Mouse (Mus musculus): ENCODE data around the gene E130309D02Rik. TPM values are rescaled to one million over a fixed set of nuclear protein-coding genes. Genes with fewer than 3 reads are reported as not detected.
A peak's percentile ranks its signal among the peaks of the same experiment; 100 is the strongest.

Gene E130309D02Rik
- polyA plus RNA-seq, 1 experiment = 22.3 TPM

DNA sequence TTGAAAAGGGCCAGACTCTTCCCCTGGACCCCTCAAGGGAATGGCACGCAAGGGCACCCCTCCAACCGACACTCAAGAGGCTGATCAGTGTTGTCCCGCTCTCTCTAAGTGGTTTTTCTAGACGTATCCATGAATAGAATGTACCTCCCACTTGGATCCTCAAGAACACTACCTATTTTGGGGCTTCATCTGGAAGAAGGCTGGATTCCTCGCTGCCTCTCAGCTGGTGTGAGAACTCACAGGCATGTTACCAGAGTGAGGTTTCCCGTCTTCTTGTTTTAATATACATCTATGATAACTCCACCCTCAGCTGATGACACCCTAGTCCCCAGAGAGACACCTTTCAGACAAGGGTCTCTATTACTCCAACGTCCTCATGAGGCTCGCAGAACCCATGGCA lies 53.5 kb downstream of the E130309D02Rik start:
- no peak overlapping the region for H3K9ac ChIP-seq (ENCODE audit: low read depth, poor library complexity, severe bottlenecking)
- H3K27me3 ChIP-seq (ENCODE audit: control insufficient read depth, insufficient read depth, low read length, poor library complexity, severe bottlenecking) = no peaks in the 10 kb centered on the region
- no peaks in the 10 kb centered on the region for H3K9me3 ChIP-seq (replicated peaks; ENCODE audit: control insufficient read depth, insufficient read depth, low read length, poor library complexity, severe bottlenecking)
- no peak overlapping the region for H3K4me3 ChIP-seq (ENCODE audit: low read depth, low read length)
- no peak overlapping the region for H3K27ac ChIP-seq (ENCODE audit: insufficient read depth, low read length)
- TF ChIP-seq EP300 (IDR thresholded peaks at IDR 0.05; ENCODE audit: insufficient read depth, low read depth, low read length) = no peak
- no peak for TF ChIP-seq CTCF (IDR thresholded peaks at IDR 0.05; ENCODE audit: low read depth, low read length)
- TF ChIP-seq POLR2A (IDR thresholded peaks at IDR 0.05; ENCODE audit: insufficient read depth, low read length) = no peak
- no peaks in the 10 kb centered on the region for H3K4me1 ChIP-seq (ENCODE audit: control insufficient read depth, insufficient read depth, low read length)
- no peaks in the 10 kb centered on the region for H3K36me3 ChIP-seq (ENCODE audit: control insufficient read depth, insufficient read depth, low read length, poor library complexity, severe bottlenecking)

DNA sequence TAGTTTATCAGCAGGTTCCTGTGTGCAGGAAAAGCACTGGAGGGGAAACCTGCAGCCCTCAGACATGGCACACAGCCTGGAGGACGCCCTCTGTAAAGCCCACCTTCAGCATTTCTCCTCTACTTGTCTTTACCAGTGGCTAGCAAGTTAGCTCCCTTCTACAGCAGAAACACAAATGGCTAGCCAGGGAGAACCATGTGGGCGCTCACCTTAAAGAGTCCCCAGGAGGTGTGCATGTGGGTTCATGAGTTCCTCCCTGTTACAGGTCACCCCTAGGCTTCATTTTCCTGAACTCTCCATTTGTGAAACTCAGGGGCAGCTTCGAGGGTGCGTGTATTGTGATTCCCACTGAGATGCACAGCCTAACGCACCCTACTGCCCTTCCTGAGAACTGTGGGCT lies 59.4 kb downstream of the E130309D02Rik start:
- TF ChIP-seq EP300 (IDR thresholded peaks at IDR 0.05; ENCODE audit: insufficient read depth, low read depth, low read length) = no peak
- no peak for TF ChIP-seq POLR2A (IDR thresholded peaks at IDR 0.05; ENCODE audit: insufficient read depth, low read length)
- no peak for TF ChIP-seq CTCF (IDR thresholded peaks at IDR 0.05; ENCODE audit: low read depth, low read length)
- no peak overlapping the region for H3K9ac ChIP-seq (ENCODE audit: low read depth, poor library complexity, severe bottlenecking)
- H3K36me3 ChIP-seq (ENCODE audit: control insufficient read depth, insufficient read depth, low read length, poor library complexity, severe bottlenecking) = no peaks in the 10 kb centered on the region
- no peak overlapping the region for H3K4me3 ChIP-seq (ENCODE audit: low read depth, low read length)
- no peaks in the 10 kb centered on the region for H3K4me1 ChIP-seq (ENCODE audit: control insufficient read depth, insufficient read depth, low read length)
- H3K27me3 ChIP-seq (ENCODE audit: control insufficient read depth, insufficient read depth, low read length, poor library complexity, severe bottlenecking) = peaks cover 14% of the 10 kb centered on the region
- no peaks in the 10 kb centered on the region for H3K9me3 ChIP-seq (replicated peaks; ENCODE audit: control insufficient read depth, insufficient read depth, low read length, poor library complexity, severe bottlenecking)
- H3K27ac ChIP-seq (ENCODE audit: insufficient read depth, low read length) = no peak overlapping the region

DNA sequence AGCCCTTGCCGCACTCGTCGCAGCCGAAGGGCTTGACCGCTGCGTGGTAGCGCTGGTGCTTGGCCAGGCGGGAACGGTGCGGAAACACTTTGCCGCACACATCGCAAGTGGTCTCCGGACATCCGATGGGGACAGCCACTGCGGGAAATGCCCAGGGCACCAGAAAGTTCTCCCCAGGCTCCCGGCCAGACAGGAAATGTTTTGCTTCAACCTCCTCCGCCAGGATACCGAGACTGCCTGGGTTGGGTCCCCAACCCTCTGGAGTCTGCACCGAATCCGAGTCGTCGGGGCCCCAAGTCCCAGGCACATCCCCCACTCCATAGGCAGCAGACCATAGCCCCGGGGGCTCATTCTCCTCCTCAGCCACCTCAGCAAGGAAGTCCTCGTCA lies 60.0 kb downstream of the E130309D02Rik start:
- H3K4me1 ChIP-seq (ENCODE audit: control insufficient read depth, insufficient read depth, low read length) = no peaks in the 10 kb centered on the region
- H3K27ac ChIP-seq (ENCODE audit: insufficient read depth, low read length) = no peak overlapping the region
- H3K4me3 ChIP-seq (ENCODE audit: low read depth, low read length) = peak overlapping the region; percentile 22
- TF ChIP-seq CTCF (IDR thresholded peaks at IDR 0.05; ENCODE audit: low read depth, low read length) (no peak), EP300 (IDR thresholded peaks at IDR 0.05; ENCODE audit: insufficient read depth, low read depth, low read length) (no peak), POLR2A (IDR thresholded peaks at IDR 0.05; ENCODE audit: insufficient read depth, low read length) (no peak)
- H3K36me3 ChIP-seq (ENCODE audit: control insufficient read depth, insufficient read depth, low read length, poor library complexity, severe bottlenecking) = no peaks in the 10 kb centered on the region
- peak overlapping the region; percentile 64; the same call in 1 of the 2 replicates for H3K9ac ChIP-seq (ENCODE audit: low read depth, poor library complexity, severe bottlenecking)
- peaks cover 14% of the 10 kb centered on the region for H3K27me3 ChIP-seq (ENCODE audit: control insufficient read depth, insufficient read depth, low read length, poor library complexity, severe bottlenecking)
- no peaks in the 10 kb centered on the region for H3K9me3 ChIP-seq (replicated peaks; ENCODE audit: control insufficient read depth, insufficient read depth, low read length, poor library complexity, severe bottlenecking)

DNA sequence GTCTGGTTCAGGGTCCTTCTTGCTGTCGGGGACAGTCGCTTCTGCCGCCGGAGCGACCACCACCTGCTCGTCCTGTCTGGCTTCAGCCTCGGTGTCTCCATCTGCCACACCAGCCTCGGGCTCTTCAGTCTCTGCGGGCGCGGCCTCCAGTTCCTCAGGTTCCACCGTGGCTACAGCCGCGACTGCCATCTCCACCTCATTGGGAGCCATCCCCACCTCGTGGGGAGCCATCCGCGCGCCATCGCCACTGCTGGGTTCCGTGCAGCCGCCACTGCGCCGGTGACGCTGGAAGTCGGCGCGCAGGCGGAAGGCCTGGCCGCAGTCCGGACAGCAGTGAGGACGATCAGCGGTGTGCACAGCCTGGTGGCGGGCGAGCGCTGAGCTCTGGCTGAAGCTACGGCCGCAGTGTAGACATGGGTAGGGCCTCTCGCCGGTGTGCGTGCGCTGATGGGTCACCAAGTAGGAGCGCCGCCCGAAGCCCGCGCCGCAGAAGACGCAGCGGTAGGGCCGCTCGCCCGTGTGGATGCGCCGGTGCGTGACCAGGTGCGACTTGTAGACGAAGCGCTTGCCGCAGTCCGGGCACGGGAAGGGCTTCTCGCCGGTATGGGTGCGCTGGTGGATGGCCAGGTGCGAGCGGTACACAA lies 60.6 kb downstream of the E130309D02Rik start:
- Histone ChIP-seq H3K4me3 (ENCODE audit: low read depth, low read length) (peak overlapping the region; percentile 60), H3K27me3 (ENCODE audit: control insufficient read depth, insufficient read depth, low read length, poor library complexity, severe bottlenecking) (peaks cover 14% of the 10 kb centered on the region), H3K9me3 (replicated peaks; ENCODE audit: control insufficient read depth, insufficient read depth, low read length, poor library complexity, severe bottlenecking) (no peaks in the 10 kb centered on the region), H3K27ac (ENCODE audit: insufficient read depth, low read length) (no peak overlapping the region), H3K36me3 (ENCODE audit: control insufficient read depth, insufficient read depth, low read length, poor library complexity, severe bottlenecking) (no peaks in the 10 kb centered on the region), H3K4me1 (ENCODE audit: control insufficient read depth, insufficient read depth, low read length) (no peaks in the 10 kb centered on the region), H3K9ac (ENCODE audit: low read depth, poor library complexity, severe bottlenecking) (peak overlapping the region; percentile 64)
- TF ChIP-seq POLR2A (IDR thresholded peaks at IDR 0.05; ENCODE audit: insufficient read depth, low read length) = no peak
- TF ChIP-seq EP300 (IDR thresholded peaks at IDR 0.05; ENCODE audit: insufficient read depth, low read depth, low read length) = no peak
- TF ChIP-seq CTCF (IDR thresholded peaks at IDR 0.05; ENCODE audit: low read depth, low read length) = no peak

DNA sequence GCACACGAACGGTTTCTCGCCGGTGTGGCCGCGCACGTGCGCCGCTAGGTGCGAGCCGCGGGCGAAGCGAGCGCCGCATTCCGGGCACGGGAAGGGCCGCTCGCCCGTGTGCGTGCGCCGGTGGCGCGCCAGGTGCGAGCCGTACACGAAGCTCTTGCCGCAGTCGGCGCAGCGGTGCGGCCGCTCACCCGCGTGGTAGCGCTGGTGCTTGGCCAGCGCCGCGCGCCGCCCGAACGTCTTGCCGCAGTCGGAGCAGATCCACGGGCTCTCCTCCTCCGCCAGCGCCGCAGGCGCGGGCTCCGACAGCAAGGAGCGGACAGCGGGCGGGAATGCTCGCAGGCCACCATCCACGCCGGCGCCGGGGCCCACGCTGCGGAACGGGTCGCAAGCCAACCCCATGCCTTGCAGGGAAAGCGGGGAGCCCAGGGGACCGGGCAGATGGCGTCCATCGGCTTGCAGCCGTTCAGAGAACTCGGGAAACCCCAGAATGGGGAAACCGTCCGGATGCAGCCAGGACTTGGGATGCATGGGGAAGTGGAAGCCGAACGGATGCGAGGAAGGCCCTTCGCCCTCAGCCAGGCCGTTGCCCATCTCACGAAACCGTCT lies 61.2 kb downstream of the E130309D02Rik start:
- no peak overlapping the region for H3K27ac ChIP-seq (ENCODE audit: insufficient read depth, low read length)
- H3K4me3 ChIP-seq (ENCODE audit: low read depth, low read length) = peak overlapping the region; percentile 60
- H3K27me3 ChIP-seq (ENCODE audit: control insufficient read depth, insufficient read depth, low read length, poor library complexity, severe bottlenecking) = peaks cover 14% of the 10 kb centered on the region
- no peaks in the 10 kb centered on the region for H3K4me1 ChIP-seq (ENCODE audit: control insufficient read depth, insufficient read depth, low read length)
- no peaks in the 10 kb centered on the region for H3K9me3 ChIP-seq (replicated peaks; ENCODE audit: control insufficient read depth, insufficient read depth, low read length, poor library complexity, severe bottlenecking)
- H3K36me3 ChIP-seq (ENCODE audit: control insufficient read depth, insufficient read depth, low read length, poor library complexity, severe bottlenecking) = no peaks in the 10 kb centered on the region
- H3K9ac ChIP-seq (ENCODE audit: low read depth, poor library complexity, severe bottlenecking) = peak overlapping the region; percentile 64
- TF ChIP-seq POLR2A (IDR thresholded peaks at IDR 0.05; ENCODE audit: insufficient read depth, low read length) = no peak
- TF ChIP-seq EP300 (IDR thresholded peaks at IDR 0.05; ENCODE audit: insufficient read depth, low read depth, low read length) = no peak
- no peak for TF ChIP-seq CTCF (IDR thresholded peaks at IDR 0.05; ENCODE audit: low read depth, low read length)

DNA sequence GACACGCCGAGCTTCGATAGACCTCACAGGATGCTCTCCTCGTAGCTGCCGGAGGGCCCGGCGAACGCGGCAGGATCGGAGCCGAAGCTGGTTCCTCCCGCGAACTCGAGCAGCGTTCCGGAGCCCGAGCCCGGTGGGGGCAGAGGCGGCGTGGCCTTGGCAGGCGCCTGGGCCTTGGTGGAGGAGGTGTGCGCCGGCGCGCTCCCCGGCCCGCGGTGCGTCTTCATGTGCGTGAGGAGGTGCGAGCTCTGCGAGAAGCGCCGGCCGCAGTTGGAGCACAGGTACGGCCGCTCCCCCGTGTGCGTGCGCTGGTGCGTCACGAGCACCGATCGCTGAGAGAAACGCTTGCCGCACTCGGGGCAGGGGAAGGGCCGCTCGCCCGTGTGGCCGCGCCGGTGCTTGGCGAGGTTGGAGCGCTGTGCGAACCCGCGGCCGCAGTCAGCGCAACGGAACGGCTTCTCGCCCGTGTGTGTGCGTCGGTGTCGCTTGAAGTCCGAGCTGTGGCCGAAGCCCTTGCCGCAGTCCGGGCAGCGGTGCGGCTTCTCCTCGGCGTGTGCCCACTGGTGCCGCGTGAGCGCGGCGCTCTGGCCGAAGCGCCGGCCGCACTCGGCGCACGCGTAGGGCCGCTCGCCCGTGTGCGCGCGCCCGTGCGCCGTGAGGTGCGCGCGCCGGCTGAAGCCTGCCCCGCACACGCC lies 61.8 kb downstream of the E130309D02Rik start:
- Histone ChIP-seq H3K9ac (ENCODE audit: low read depth, poor library complexity, severe bottlenecking) (peak overlapping the region; percentile 64), H3K27me3 (ENCODE audit: control insufficient read depth, insufficient read depth, low read length, poor library complexity, severe bottlenecking) (peaks cover 14% of the 10 kb centered on the region), H3K4me3 (ENCODE audit: low read depth, low read length) (peak overlapping the region; percentile 60), H3K36me3 (ENCODE audit: control insufficient read depth, insufficient read depth, low read length, poor library complexity, severe bottlenecking) (no peaks in the 10 kb centered on the region), H3K4me1 (ENCODE audit: control insufficient read depth, insufficient read depth, low read length) (no peaks in the 10 kb centered on the region), H3K9me3 (replicated peaks; ENCODE audit: control insufficient read depth, insufficient read depth, low read length, poor library complexity, severe bottlenecking) (no peaks in the 10 kb centered on the region), H3K27ac (ENCODE audit: insufficient read depth, low read length) (no peak overlapping the region)
- TF ChIP-seq CTCF (IDR thresholded peaks at IDR 0.05; ENCODE audit: low read depth, low read length) = no peak
- TF ChIP-seq POLR2A (IDR thresholded peaks at IDR 0.05; ENCODE audit: insufficient read depth, low read length) = no peak
- no peak for TF ChIP-seq EP300 (IDR thresholded peaks at IDR 0.05; ENCODE audit: insufficient read depth, low read depth, low read length)

Data from ES-Bruce4 (cell line).